Mouse (Mus musculus): ENCODE results near the gene Sec22b. TPM values are rescaled to one million over a fixed set of nuclear protein-coding genes. Genes with fewer than 3 reads are reported as not detected.

Sec22b gene
- polyA plus RNA-seq, 1 experiment: 73.4 TPM

- Histone ChIP-seq H3K4me3 (replicated peaks) (no peak overlapping the region), H3K36me3 (replicated peaks; ENCODE audit: low read length) (no peaks in the 10 kb centered on the region), H3K27me3 (replicated peaks) (peaks cover 1% of the 10 kb centered on the region), H3K4me1 (peaks cover 17% of the 10 kb centered on the region), H3K9me3 (no peaks in the 10 kb centered on the region)
- TF ChIP-seq FLI1 (IDR thresholded peaks at IDR 0.05; ENCODE audit: low read length) (no peak), GATA1 (IDR thresholded peaks at IDR 0.05; ENCODE audit: borderline replicate concordance, low read length) (no peak)
Observed at GRCm38 (mm10) chr3:97898381-97898780, 2.6 kb upstream of the Sec22b start.

DNA sequence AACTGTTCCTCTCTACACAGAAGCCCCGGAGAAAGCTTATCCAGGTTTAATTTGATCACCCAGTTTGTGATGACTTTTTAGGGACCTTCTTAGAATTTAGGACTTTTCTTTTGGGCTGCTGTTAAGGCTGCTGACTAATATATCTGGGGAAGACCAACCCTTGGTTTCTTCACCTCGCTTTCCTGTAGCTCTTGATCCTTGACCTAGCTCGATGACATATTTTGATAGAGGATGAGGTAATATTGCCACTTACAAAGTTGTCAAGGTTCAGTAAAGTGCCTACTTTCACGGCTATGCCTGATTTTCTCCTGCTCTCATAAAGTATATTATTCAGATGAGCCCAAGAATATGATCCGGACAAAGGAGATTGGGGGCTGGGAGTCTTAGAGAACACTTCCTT is 596 bp downstream of the Sec22b start:
- TF ChIP-seq FLI1 (IDR thresholded peaks at IDR 0.05; ENCODE audit: low read length) (no peak), GATA1 (IDR thresholded peaks at IDR 0.05; ENCODE audit: borderline replicate concordance, low read length) (no peak)
- H3K27me3 ChIP-seq (replicated peaks): no peaks in the 10 kb centered on the region
- H3K4me3 ChIP-seq (replicated peaks): peak overlapping the region; percentile 99
- peaks cover 4% of the 10 kb centered on the region for H3K36me3 ChIP-seq (replicated peaks; ENCODE audit: low read length)
- no peaks in the 10 kb centered on the region for H3K9me3 ChIP-seq
- H3K4me1 ChIP-seq: peaks cover 44% of the 10 kb centered on the region

GRCm38 (mm10) chr3:97909737-97910136 is 8.7 kb downstream of the Sec22b start:
- Histone ChIP-seq H3K9me3 (no peaks in the 10 kb centered on the region), H3K4me1 (peaks cover 40% of the 10 kb centered on the region), H3K36me3 (replicated peaks; ENCODE audit: low read length) (peaks cover 72% of the 10 kb centered on the region), H3K27me3 (replicated peaks) (no peaks in the 10 kb centered on the region), H3K4me3 (replicated peaks) (no peak overlapping the region)
- TF ChIP-seq GATA1 (IDR thresholded peaks at IDR 0.05; ENCODE audit: borderline replicate concordance, low read length) (no peak), FLI1 (IDR thresholded peaks at IDR 0.05; ENCODE audit: low read length) (no peak)

- Histone ChIP-seq H3K36me3 (replicated peaks; ENCODE audit: low read length) (peaks cover 86% of the 10 kb centered on the region), H3K9me3 (no peaks in the 10 kb centered on the region), H3K27me3 (replicated peaks) (no peaks in the 10 kb centered on the region), H3K4me3 (replicated peaks) (no peak overlapping the region), H3K4me1 (peaks cover 28% of the 10 kb centered on the region)
- TF ChIP-seq GATA1 (IDR thresholded peaks at IDR 0.05; ENCODE audit: borderline replicate concordance, low read length) (no peak), FLI1 (IDR thresholded peaks at IDR 0.05; ENCODE audit: low read length) (no peak)
Observed at GRCm38 (mm10) chr3:97911093-97911492, 10.1 kb downstream of the Sec22b start.

GRCm38 (mm10) chr3:97915081-97915480 is 14.1 kb downstream of the Sec22b start:
- peaks cover 11% of the 10 kb centered on the region; the same call in 1 of the 2 replicates for H3K4me1 ChIP-seq
- H3K9me3 ChIP-seq: no peaks in the 10 kb centered on the region
- TF ChIP-seq FLI1 (IDR thresholded peaks at IDR 0.05; ENCODE audit: low read length) (no peak), GATA1 (IDR thresholded peaks at IDR 0.05; ENCODE audit: borderline replicate concordance, low read length) (no peak)
- H3K36me3 ChIP-seq (replicated peaks; ENCODE audit: low read length): peaks cover 93% of the 10 kb centered on the region
- H3K4me3 ChIP-seq (replicated peaks): no peak overlapping the region
- no peaks in the 10 kb centered on the region for H3K27me3 ChIP-seq (replicated peaks)

GRCm38 (mm10) chr3:97918885-97919550 is 18.0 kb downstream of the Sec22b start:
- H3K36me3 ChIP-seq (replicated peaks; ENCODE audit: low read length): peaks cover 98% of the 10 kb centered on the region

GRCm38 (mm10) chr3:97925246-97925645 is 24.3 kb downstream of the Sec22b start:
- Histone ChIP-seq H3K4me1 (peaks cover 39% of the 10 kb centered on the region), H3K9me3 (no peaks in the 10 kb centered on the region), H3K4me3 (replicated peaks) (no peak overlapping the region), H3K27me3 (replicated peaks) (no peaks in the 10 kb centered on the region), H3K36me3 (replicated peaks; ENCODE audit: low read length) (peaks cover 57% of the 10 kb centered on the region)
- TF ChIP-seq GATA1 (IDR thresholded peaks at IDR 0.05; ENCODE audit: borderline replicate concordance, low read length) (no peak), FLI1 (IDR thresholded peaks at IDR 0.05; ENCODE audit: low read length) (no peak)

More at GRCm38 (mm10) chr3:97918885-97919550, 18.0 kb downstream of the Sec22b start:
- Histone ChIP-seq H3K27me3 (replicated peaks) (no peaks in the 10 kb centered on the region), H3K4me1 (no peaks in the 10 kb centered on the region), H3K9me3 (no peaks in the 10 kb centered on the region), H3K4me3 (replicated peaks) (no peak overlapping the region)
- TF ChIP-seq FLI1 (IDR thresholded peaks at IDR 0.05; ENCODE audit: low read length) (no peak), GATA1 (IDR thresholded peaks at IDR 0.05; ENCODE audit: borderline replicate concordance, low read length) (no peak)

GRCm38 (mm10) chr3:97927322-97927721 is 26.3 kb downstream of the Sec22b start:
- TF ChIP-seq GATA1 (IDR thresholded peaks at IDR 0.05; ENCODE audit: borderline replicate concordance, low read length) (no peak), FLI1 (IDR thresholded peaks at IDR 0.05; ENCODE audit: low read length) (no peak)
- Histone ChIP-seq H3K4me3 (replicated peaks) (no peak overlapping the region), H3K9me3 (no peaks in the 10 kb centered on the region), H3K4me1 (peaks cover 60% of the 10 kb centered on the region), H3K36me3 (replicated peaks; ENCODE audit: low read length) (peaks cover 38% of the 10 kb centered on the region), H3K27me3 (replicated peaks) (no peaks in the 10 kb centered on the region)

DNA sequence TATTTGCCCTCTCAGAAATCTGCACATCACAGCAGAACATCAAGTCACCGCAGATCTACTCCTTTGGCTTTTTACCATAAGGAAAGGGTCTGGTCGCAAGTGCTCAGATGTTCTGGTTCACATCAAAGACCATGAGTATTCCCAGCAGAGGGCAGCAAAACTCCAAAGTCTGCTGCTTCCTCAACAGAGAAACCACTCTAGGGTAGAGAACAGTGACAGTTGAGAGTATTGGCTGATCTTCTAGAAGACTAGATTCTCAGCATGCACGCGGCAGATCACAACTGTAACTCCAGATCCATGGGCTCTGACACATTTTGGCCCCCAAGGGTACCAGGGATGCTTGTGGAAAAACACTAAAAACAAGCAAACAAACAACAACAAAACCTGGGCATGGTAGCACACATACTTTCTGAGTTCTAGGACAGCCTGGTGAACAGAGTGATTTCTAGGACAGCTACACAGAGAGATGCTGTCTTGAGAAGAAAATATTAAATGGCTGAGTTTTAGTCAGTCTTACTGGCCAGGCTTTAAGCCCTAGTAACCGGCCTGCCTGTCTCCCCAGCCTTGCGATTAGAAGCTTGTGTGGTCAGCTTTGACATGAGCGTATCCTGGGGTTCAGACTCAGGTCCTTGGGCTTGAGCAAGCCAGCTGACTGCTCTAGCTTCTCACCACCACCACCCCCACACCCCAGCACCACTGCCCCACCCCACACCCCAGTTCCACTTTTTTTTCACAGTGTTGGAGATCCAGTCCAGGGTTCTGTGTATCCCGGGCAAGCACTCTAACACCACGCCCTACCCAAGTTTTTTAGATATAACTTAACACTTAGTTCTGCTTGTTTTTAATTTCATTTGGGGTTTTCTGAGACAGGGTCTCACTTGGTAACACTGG is 28.2 kb downstream of the Sec22b start:
- TF ChIP-seq FLI1 (IDR thresholded peaks at IDR 0.05; ENCODE audit: low read length) (no peak), GATA1 (IDR thresholded peaks at IDR 0.05; ENCODE audit: borderline replicate concordance, low read length) (no peak)
- no peaks in the 10 kb centered on the region for H3K9me3 ChIP-seq
- H3K4me1 ChIP-seq: peaks cover 77% of the 10 kb centered on the region
- H3K36me3 ChIP-seq (replicated peaks; ENCODE audit: low read length): peaks cover 19% of the 10 kb centered on the region
- no peaks in the 10 kb centered on the region for H3K27me3 ChIP-seq (replicated peaks)
- H3K4me3 ChIP-seq (replicated peaks): peak overlapping the region; percentile 90
